Mouse (Mus musculus) urinary bladder, postnatal 25 days (tissue): ENCODE data around the gene Lrrfip1.

Source experiments
- DNase-seq: peaks from one replicate; pipeline ENCODE4 v3.0.0; 2022; ENCODE audit warnings: low spot score

Gene Lrrfip1

GRCm38 (mm10) chr1:91086325-91086724, 87.8 kb downstream of the Lrrfip1 start:
- no peak for DNase-seq

DNA sequence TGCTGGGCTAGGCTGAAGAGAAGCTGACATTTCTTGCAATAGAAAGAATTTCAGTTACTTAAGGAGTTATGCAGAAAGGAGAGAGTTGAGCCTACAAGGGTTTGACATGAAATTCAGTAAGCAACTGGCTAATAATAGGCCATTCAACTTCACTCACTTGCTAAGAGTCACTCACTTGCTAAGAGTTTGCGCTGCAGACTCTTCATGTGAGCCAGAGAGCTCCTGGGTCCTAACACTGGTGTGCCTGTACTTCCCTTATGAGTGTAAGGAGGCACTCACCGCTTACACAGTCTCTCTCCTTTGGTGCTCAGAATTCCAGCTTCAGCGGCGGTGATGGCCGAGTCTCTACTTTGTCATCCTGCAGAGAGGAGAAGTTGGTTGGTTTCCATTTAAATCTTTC, 88.2 kb downstream of the Lrrfip1 start:
- no peak for DNase-seq

GRCm38 (mm10) chr1:91088027-91088426, 89.5 kb downstream of the Lrrfip1 start:
- DNase-seq, result no peak

DNA sequence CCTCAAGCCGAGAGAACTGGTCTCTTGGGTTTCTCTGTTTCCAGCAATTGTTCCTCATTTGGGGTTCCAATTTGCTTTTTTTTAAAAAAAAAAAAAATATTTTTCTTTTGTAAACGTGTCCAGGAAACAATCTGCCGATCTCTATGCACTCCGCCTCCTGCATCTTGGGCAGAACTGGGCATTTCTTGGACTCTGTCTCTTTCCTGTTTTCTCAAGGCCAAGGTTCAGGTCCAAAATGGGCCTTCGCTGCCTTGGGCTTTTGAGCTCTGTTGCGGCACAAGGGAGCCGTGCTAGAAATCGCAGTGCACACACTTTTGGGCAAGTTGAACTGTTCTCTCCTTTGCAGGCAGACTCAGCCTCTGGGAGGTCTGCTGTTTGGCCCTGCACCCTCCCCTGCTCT, 90.4 kb downstream of the Lrrfip1 start:
- DNase-seq, result no peak

GRCm38 (mm10) chr1:91090456-91090855, 91.9 kb downstream of the Lrrfip1 start:
- DNase-seq, result no peak

DNA sequence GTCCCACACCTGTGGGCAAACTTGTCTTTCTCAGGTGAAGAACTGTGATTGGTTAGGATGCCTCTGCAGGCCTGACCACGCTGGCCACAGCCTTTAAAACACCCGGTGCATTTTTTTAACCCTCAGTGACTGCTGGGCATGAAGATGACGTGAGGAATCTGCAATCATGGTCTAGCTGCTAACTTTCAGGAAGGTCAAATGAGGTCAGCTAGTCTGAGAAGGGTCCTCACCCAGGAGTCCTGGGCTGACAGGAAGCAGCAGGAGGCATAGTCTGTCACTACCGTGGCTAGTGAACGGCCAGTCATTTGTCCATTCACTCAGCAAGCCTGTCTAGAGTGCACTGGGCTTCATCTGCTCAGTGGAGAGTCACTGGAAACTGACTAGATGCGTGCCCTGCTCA, 93.9 kb downstream of the Lrrfip1 start:
- DNase-seq, result no peak

DNA sequence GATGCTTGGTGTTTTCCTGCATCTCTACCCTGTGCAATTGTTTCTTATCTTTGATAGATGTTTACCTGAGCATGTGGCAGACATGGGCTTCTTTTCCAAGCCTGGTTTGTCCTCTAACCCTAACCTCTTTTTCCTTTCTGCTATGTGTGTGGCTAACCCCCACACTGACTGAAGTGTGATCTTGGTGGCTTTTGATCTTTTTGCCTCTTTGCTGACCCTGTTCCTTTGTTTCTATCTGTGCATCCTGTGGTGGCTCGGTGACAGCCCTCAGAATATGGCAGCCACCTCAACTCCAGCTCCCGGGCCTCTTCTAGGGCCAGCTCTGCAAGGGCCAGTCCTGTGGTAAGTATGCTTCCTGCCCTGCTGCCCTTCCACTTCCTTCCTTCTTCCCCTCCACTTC, 94.8 kb downstream of the Lrrfip1 start:
- no peak for DNase-seq

GRCm38 (mm10) chr1:91094001-91094400, 95.5 kb downstream of the Lrrfip1 start:
- DNase-seq, result no peak

GRCm38 (mm10) chr1:91095258-91095657, 96.7 kb downstream of the Lrrfip1 start:
- DNase-seq, result no peak

DNA sequence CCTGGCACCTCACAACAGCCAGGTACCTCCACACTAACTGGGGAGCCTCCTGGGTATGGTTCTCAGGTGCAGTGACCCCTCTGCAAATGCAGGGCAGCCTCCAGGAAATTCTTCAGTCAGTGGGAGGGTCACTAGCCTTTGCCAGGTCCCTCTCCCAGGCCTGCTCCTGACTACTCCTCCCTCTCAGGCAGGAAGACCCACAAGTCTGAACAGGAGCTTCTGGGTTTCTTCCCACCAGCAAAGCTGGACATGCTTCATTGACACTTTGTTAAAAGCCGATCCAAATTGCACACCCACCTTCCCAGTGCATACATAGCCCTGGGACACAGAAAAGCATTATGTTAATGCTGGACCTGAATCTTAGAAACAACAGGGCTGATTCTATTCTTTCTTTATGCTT, 97.3 kb downstream of the Lrrfip1 start:
- DNase-seq, result no peak

GRCm38 (mm10) chr1:91096490-91096889, 98.0 kb downstream of the Lrrfip1 start:
- DNase-seq, result no peak

- no peak for DNase-seq
These were observed 98.8 kb downstream of the Lrrfip1 start for GRCm38 (mm10) chr1:91097283-91097834.

- DNase-seq, result peak; percentile 66
These were observed 100.3 kb downstream of the Lrrfip1 start for GRCm38 (mm10) chr1:91098887-91099286.

DNA sequence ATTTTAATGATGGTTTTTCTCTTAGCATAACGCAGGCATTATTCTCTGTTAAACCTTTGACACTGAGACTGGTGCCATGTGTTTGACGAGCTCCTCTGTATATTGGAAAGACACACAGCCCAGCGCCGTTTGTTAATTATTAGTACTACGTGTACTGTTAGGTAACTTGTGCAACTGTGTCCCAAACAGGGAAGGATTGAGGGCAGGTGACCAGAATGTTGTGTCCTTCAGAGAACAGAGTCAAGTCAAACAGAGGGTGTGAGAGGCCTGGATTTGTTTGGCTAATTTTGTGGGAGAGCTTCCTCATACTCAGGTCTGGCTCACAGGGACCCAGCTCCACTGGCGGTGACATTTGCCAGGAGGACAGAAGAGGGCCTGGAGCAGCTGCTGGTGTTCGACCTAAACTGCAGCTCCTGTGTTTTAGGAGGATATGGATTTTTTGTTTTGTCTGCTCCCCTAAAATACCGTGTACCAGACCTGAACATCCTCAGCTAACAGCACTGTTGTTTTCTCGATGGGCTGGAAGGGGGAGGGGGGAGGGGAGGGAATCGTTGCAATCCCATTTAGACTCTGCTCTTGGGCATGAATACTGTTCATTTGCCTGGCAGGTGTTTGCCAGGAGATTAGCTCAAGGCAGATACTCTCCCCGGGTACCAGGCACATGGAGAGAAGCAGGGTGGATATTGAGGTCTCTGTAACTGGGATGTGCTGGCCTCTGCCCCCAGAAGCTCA, 103.3 kb downstream of the Lrrfip1 start:
- DNase-seq, result no peak

GRCm38 (mm10) chr1:91103366-91103983, 104.9 kb downstream of the Lrrfip1 start:
- DNase-seq, result no peak

DNA sequence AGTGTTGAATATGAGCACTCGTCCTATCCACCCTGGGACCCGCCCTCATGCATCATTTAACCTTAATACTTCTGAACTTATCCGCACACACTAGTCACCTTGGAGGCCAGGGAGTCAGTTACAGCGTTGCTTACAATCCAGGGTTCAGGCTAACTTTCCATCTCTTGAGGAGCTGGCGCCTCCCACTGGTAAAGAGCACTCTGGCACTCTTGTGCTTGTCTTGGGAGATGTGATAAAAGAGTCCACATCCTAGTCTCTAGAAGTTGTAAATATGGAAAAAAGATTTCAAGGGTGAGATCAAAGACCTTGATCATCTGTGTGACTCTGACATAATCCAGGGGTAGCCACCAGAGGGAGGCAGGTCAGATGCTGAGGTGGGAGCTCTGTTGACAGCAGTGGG, 109.0 kb downstream of the Lrrfip1 start:
- no peak for DNase-seq

- DNase-seq, result no peak
These were observed 110.8 kb downstream of the Lrrfip1 start for GRCm38 (mm10) chr1:91109302-91109701.

- DNase-seq, result no peak
These were observed 113.6 kb downstream of the Lrrfip1 start for GRCm38 (mm10) chr1:91112171-91112570.

GRCm38 (mm10) chr1:91112606-91113005, 114.1 kb downstream of the Lrrfip1 start:
- DNase-seq, result no peak

GRCm38 (mm10) chr1:91122121-91122520, 123.6 kb downstream of the Lrrfip1 start:
- no peak for DNase-seq

- DNase-seq, result no peak
These were observed 124.5 kb downstream of the Lrrfip1 start for GRCm38 (mm10) chr1:91123004-91123403.

DNA sequence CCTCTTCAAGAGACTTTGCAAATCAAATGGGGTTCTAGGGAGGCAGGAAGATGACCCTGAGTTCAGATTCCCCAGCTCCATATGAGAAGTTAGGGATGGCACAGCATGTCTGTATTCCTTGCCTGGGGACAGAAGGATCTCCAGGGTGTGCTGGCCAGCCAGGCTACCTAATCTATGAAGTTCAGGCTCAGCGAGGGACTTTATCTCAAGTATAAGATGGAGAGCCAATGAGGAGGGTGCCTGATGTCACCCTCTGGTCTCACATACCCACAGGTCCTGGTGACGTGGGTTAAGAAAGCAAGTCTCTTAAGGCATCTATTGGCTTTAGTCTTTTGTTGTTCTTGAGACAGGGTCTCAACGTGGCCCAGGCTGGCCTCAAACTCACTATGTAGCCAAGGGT, 124.9 kb downstream of the Lrrfip1 start:
- DNase-seq, result no peak

DNA sequence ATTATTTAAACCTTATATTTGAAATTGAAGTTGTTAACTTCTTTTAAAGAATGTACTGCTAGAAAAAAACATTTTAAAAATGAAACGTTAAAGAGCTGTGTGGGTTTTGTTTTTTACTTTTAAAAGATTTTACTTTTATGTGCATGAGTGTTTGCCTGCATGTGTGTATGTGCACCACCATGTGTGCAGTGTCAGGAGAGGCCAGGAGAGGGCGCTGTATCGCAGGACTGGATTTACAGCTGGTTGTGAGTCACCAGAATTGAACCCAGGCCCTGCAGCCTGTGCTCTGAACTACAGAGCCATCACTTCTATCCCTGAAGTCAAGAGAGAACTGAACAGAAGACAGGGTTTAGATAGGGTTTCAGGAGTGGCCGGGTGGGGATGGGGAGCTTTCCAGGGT, 130.3 kb downstream of the Lrrfip1 start:
- DNase-seq, result no peak

DNA sequence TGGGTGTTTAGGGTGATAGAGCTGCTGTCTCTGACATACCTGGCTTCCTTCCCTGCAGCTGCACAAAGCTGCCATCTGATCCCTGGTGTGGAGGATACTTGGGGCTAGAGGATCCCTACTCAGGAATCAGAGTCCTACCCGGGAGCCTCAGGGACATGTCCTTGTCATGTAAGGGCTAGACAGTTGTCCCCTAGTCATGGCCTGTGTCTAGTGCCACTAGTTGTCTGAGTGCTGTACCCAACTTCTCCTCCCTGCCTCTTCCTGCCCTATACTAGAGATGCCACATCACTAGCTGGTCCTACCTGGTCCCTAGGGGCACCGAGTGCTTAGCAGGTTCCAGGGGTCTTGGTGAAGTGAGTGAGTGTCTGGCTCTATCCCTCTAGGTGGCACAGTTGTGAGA, 138.5 kb downstream of the Lrrfip1 start:
- DNase-seq, result no peak
